Comparison of ENCODE assay signal across 9 mouse cellular contexts in the genomic region with DNA sequence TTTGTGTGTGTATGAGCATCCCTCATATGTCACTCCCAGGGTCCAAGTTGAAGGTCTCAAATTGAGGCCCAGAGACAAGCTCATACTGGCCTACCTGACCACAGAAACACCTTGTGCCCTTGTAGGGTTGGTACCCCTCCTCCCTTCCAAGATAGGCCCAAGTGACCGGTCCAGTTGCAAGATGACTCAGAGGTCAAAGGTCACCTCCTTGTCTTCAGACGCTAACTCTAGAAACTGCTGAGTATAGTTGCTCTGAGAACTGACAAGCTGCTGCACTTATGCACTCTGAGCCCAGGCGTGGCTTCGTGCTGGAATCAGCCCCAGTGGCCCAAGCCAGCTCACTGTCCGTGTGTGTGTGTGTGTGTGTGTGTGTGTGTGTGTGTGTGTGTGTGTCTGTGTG. TPM values are rescaled to one million over a fixed set of nuclear protein-coding genes. Genes with fewer than 3 reads are reported as not detected.
DNase-seq lines count a peak whose midpoint lies in the region.
"Had no signal": no experiment of that assay in that cellular context is flagged by ENCODE, and none has a peak within 500 bp of the region (broad histone marks: within the 10 kb centered on the region; RNA-seq: fewer than 3 reads in every experiment).

No protein-coding gene starts in this region.

- intact Hi-C loops in heart, postnatal 25 days (cut with DNase I), result no loop called here

- DNase-seq in adrenal gland, adult 2 months, result peak; percentile 25
- no peak for DNase-seq in adrenal gland, adult 18-20 months (ENCODE audit: low spot score in 2 of 2)
- DNase-seq in urinary bladder, postnatal 25 days (ENCODE audit: low spot score), result peak; percentile 36
- DNase-seq in urinary bladder, postnatal 4 days (ENCODE audit: low spot score in 2 of 2), result no peak
- peak; percentile 79 to 93 for DNase-seq in kidney, postnatal 25 days
- peak; percentile 39 for DNase-seq in retina, postnatal 1 day
- no peak for DNase-seq in heart, postnatal 25 days (ENCODE audit: low spot score)
- DNase-seq in right cerebral cortex, adult 18-20 months, result no peak
- DNase-seq: liver, embryonic 13.5 days had no signal

RNA-seq across cellular contexts. Expression of gene Castor2, which starts 2.4 kb away (rescaled TPM):
- total RNA-seq in adrenal gland, adult 2 months (2021), result 10 to 100 TPM; 11.4 to 15.5 TPM
- 6.0 and 6.5 TPM in 2 replicates for polyA plus RNA-seq in adrenal gland, adult 2 months (2012; rRNA removed)
- total RNA-seq in adrenal gland, adult 18-20 months (2021), result 10 to 100 TPM; 12.4 to 14.0 TPM
- total RNA-seq in heart, postnatal 25 days (2021), result 10 to 100 TPM; 24.0 to 28.7 TPM

Comparison
In these comparisons a context has a peak if more than half of its experiments do, and no peak if none do; other contexts are left out.
1. DNase-seq: peak in adrenal gland, adult 2 months (single experiment), urinary bladder, postnatal 25 days (single experiment), kidney, postnatal 25 days (2 of 2) and retina, postnatal 1 day (single experiment); none in adrenal gland, adult 18-20 months (0 of 2), urinary bladder, postnatal 4 days (0 of 2), heart, postnatal 25 days (single experiment) and right cerebral cortex, adult 18-20 months (single experiment).